Mouse (Mus musculus): ENCODE results near the gene Ppp2r1b. TPM values are rescaled to one million over a fixed set of nuclear protein-coding genes. Genes with fewer than 3 reads are reported as not detected.

Ppp2r1b gene
- total RNA-seq (2018; cell fraction: chromatin; rRNA removed): 10 to 100 TPM in 25 of 26 experiments, 1 to 10 TPM in 1; 8.0 to 82.0 (median 25.5) TPM
- total RNA-seq (2018; cell fraction: cytosol; rRNA removed): 10 to 100 TPM; 13.8 to 29.4 (median 18.7) TPM
- total RNA-seq (2018; cell fraction: nucleus; rRNA removed): 10 to 100 TPM; 11.2 to 76.5 (median 18.1) TPM
- polyA plus RNA-seq (2018): 14.4 to 23.7 TPM (median 14.9 TPM) in 3 replicates

- Histone ChIP-seq H3K4me3 (ENCODE audit: inconsistent target) (no peak within 1 kb of the TSS), H3K36me3 (ENCODE audit: inconsistent target) (no peaks in the 10 kb centered on the region), H3K79me2 (ENCODE audit: inconsistent target) (no peaks in the 10 kb centered on the region), H3K27ac (no peak within 1 kb of the TSS)
- 98% methylated on average over 3 of the region's 3 CpGs for WGBS (ENCODE audit: missing documents)
Measured at GRCm38 (mm10) chr9:50845081-50845480, at the start of gene Ppp2r1b. Gene Ppp2r1b, plus strand, starts transcription at chr9:50845301.

- Histone ChIP-seq H3K4me3 (ENCODE audit: inconsistent target) (no peak overlapping the region), H3K79me2 (ENCODE audit: inconsistent target) (no peaks in the 10 kb centered on the region), H3K27ac (no peak overlapping the region), H3K36me3 (ENCODE audit: inconsistent target) (peaks cover 24% of the 10 kb centered on the region; the same call in 1 of the 2 replicates)
- 95% methylated on average over 8 of the region's 8 CpGs for WGBS (ENCODE audit: missing documents)
Measured at GRCm38 (mm10) chr9:50796776-50797175, 48.3 kb upstream of the Ppp2r1b start.

GRCm38 (mm10) chr9:50797641-50798040, 47.5 kb upstream of the Ppp2r1b start:
- Histone ChIP-seq H3K79me2 (ENCODE audit: inconsistent target) (no peaks in the 10 kb centered on the region), H3K27ac (no peak overlapping the region), H3K36me3 (ENCODE audit: inconsistent target) (peaks cover 19% of the 10 kb centered on the region; the same call in 1 of the 2 replicates), H3K4me3 (ENCODE audit: inconsistent target) (no peak overlapping the region)
- WGBS (ENCODE audit: missing documents): 92% methylated on average over 7 of the region's 7 CpGs

- WGBS (ENCODE audit: missing documents): 59% methylated on average over 5 of the region's 5 CpGs
Measured at GRCm38 (mm10) chr9:50798368-50798767, 46.7 kb upstream of the Ppp2r1b start.

GRCm38 (mm10) chr9:50800985-50801384, 44.1 kb upstream of the Ppp2r1b start:
- H3K27ac ChIP-seq: no peak overlapping the region
- H3K36me3 ChIP-seq (ENCODE audit: inconsistent target): peaks cover 39% of the 10 kb centered on the region
- no peak overlapping the region for H3K4me3 ChIP-seq (ENCODE audit: inconsistent target)
- 83% methylated on average over 2 of the region's 2 CpGs for WGBS (ENCODE audit: missing documents)
- no peaks in the 10 kb centered on the region for H3K79me2 ChIP-seq (ENCODE audit: inconsistent target)

More at GRCm38 (mm10) chr9:50798368-50798767, 46.7 kb upstream of the Ppp2r1b start:
- Histone ChIP-seq H3K4me3 (ENCODE audit: inconsistent target) (no peak overlapping the region), H3K36me3 (ENCODE audit: inconsistent target) (peaks cover 24% of the 10 kb centered on the region; the same call in 1 of the 2 replicates), H3K79me2 (ENCODE audit: inconsistent target) (no peaks in the 10 kb centered on the region), H3K27ac (no peak overlapping the region)

- peaks cover 48% of the 10 kb centered on the region for H3K36me3 ChIP-seq (ENCODE audit: inconsistent target)
Measured at GRCm38 (mm10) chr9:50803055-50803671, 41.9 kb upstream of the Ppp2r1b start.

GRCm38 (mm10) chr9:50808471-50808870, 36.6 kb upstream of the Ppp2r1b start:
- Histone ChIP-seq H3K79me2 (ENCODE audit: inconsistent target) (no peaks in the 10 kb centered on the region), H3K27ac (no peak overlapping the region), H3K4me3 (ENCODE audit: inconsistent target) (no peak overlapping the region), H3K36me3 (ENCODE audit: inconsistent target) (peaks cover 55% of the 10 kb centered on the region)
- WGBS (ENCODE audit: missing documents): 97% methylated on average over 6 of the region's 6 CpGs

More at GRCm38 (mm10) chr9:50803055-50803671, 41.9 kb upstream of the Ppp2r1b start:
- Histone ChIP-seq H3K27ac (no peak overlapping the region), H3K4me3 (ENCODE audit: inconsistent target) (no peak overlapping the region), H3K79me2 (ENCODE audit: inconsistent target) (no peaks in the 10 kb centered on the region)
- WGBS (ENCODE audit: missing documents): 90% methylated on average over 7 of the region's 7 CpGs

- H3K36me3 ChIP-seq (ENCODE audit: inconsistent target): peaks cover 55% of the 10 kb centered on the region
- no peak overlapping the region for H3K4me3 ChIP-seq (ENCODE audit: inconsistent target)
- H3K79me2 ChIP-seq (ENCODE audit: inconsistent target): no peaks in the 10 kb centered on the region
- WGBS (ENCODE audit: missing documents): 98% methylated on average over 13 of the region's 13 CpGs
- no peak overlapping the region for H3K27ac ChIP-seq
Measured at GRCm38 (mm10) chr9:50809146-50809545, 36.0 kb upstream of the Ppp2r1b start.

- peaks cover 42% of the 10 kb centered on the region for H3K36me3 ChIP-seq (ENCODE audit: inconsistent target)
- no peak overlapping the region for H3K27ac ChIP-seq
- WGBS (ENCODE audit: missing documents): 87% methylated on average over 7 of the region's 7 CpGs
- no peaks in the 10 kb centered on the region for H3K79me2 ChIP-seq (ENCODE audit: inconsistent target)
- no peak overlapping the region for H3K4me3 ChIP-seq (ENCODE audit: inconsistent target)
Measured at GRCm38 (mm10) chr9:50811187-50811586, 33.9 kb upstream of the Ppp2r1b start.

- Histone ChIP-seq H3K4me3 (ENCODE audit: inconsistent target) (no peak overlapping the region), H3K36me3 (ENCODE audit: inconsistent target) (peaks cover 37% of the 10 kb centered on the region), H3K79me2 (ENCODE audit: inconsistent target) (no peaks in the 10 kb centered on the region), H3K27ac (no peak overlapping the region)
- WGBS (ENCODE audit: missing documents): 86% methylated on average over 2 of the region's 2 CpGs
Measured at GRCm38 (mm10) chr9:50811746-50812145, 33.4 kb upstream of the Ppp2r1b start.

- WGBS (ENCODE audit: missing documents): 98% methylated on average over 5 of the region's 5 CpGs
- H3K79me2 ChIP-seq (ENCODE audit: inconsistent target): no peaks in the 10 kb centered on the region
- H3K4me3 ChIP-seq (ENCODE audit: inconsistent target): no peak overlapping the region
- H3K27ac ChIP-seq: no peak overlapping the region
- H3K36me3 ChIP-seq (ENCODE audit: inconsistent target): peaks cover 31% of the 10 kb centered on the region
Measured at GRCm38 (mm10) chr9:50813796-50814195, 31.3 kb upstream of the Ppp2r1b start.

- Histone ChIP-seq H3K27ac (no peak overlapping the region), H3K36me3 (ENCODE audit: inconsistent target) (peaks cover 21% of the 10 kb centered on the region; the same call in 1 of the 2 replicates), H3K4me3 (ENCODE audit: inconsistent target) (no peak overlapping the region), H3K79me2 (ENCODE audit: inconsistent target) (no peaks in the 10 kb centered on the region)
- 91% methylated on average over 4 of the region's 4 CpGs for WGBS (ENCODE audit: missing documents)
Measured at GRCm38 (mm10) chr9:50815666-50816065, 29.4 kb upstream of the Ppp2r1b start.

- Histone ChIP-seq H3K36me3 (ENCODE audit: inconsistent target) (peaks cover 21% of the 10 kb centered on the region; the same call in 1 of the 2 replicates), H3K4me3 (ENCODE audit: inconsistent target) (no peak overlapping the region), H3K79me2 (ENCODE audit: inconsistent target) (no peaks in the 10 kb centered on the region), H3K27ac (no peak overlapping the region)
- WGBS (ENCODE audit: missing documents): 92% methylated on average over 1 of the region's 1 CpGs
Measured at GRCm38 (mm10) chr9:50816512-50816911, 28.6 kb upstream of the Ppp2r1b start.

GRCm38 (mm10) chr9:50818050-50818449, 27.1 kb upstream of the Ppp2r1b start:
- 37% methylated on average over 6 of the region's 6 CpGs for WGBS (ENCODE audit: missing documents)
- Histone ChIP-seq H3K27ac (no peak overlapping the region), H3K4me3 (ENCODE audit: inconsistent target) (no peak overlapping the region), H3K79me2 (ENCODE audit: inconsistent target) (no peaks in the 10 kb centered on the region), H3K36me3 (ENCODE audit: inconsistent target) (peaks cover 18% of the 10 kb centered on the region)

- Histone ChIP-seq H3K27ac (no peak overlapping the region), H3K4me3 (ENCODE audit: inconsistent target) (no peak overlapping the region), H3K36me3 (ENCODE audit: inconsistent target) (peaks cover 6% of the 10 kb centered on the region; the same call in 1 of the 2 replicates), H3K79me2 (ENCODE audit: inconsistent target) (no peaks in the 10 kb centered on the region)
- 97% methylated on average over 6 of the region's 6 CpGs for WGBS (ENCODE audit: missing documents)
Measured at GRCm38 (mm10) chr9:50819716-50820115, 25.4 kb upstream of the Ppp2r1b start.
